Mouse (Mus musculus) embryonic stem cell, embryonic (primary cell): ENCODE measurements around the gene Zbtb46.

Experiments used
- CTCF ChIA-PET, 4 experiments: fragments of 300-600 bp in 2 of 4; fragments of 350-600 bp in 2 of 4; sonication (Branson Sonifier 250); formaldehyde crosslinking; loops; one replicate each; lab custom pipeline; 2022; ENCODE audit warnings: inconsistent platforms in 2 of 4; lab: Charles Lee
- POLR2A ChIA-PET, 4 experiments: fragments of 300-600 bp in 2 of 4; fragments of 350-600 bp in 2 of 4; sonication (Branson Sonifier 250); formaldehyde crosslinking; loops; one replicate each; lab custom pipeline; 2022; ENCODE audit warnings: antibody characterized with exemption in 4 of 4, inconsistent platforms in 1 of 4; lab: Charles Lee

The Zbtb46 gene

GRCm38 (mm10) chr2:181484456-181485233, 25.4 kb upstream of the Zbtb46 start:
- CTCF ChIA-PET: interaction anchor here in 3 of 4 experiments (0.7 to 3.6 kb wide), 7 partner anchors 9 to 92 kb away, joined by 3 to 19 read pairs (median 4); partner anchors contain the start of genes Abhd16b (in 1 of the 3) and Tpd52l2 (in 1 of the 3)
- POLR2A ChIA-PET: interaction anchor here in 3 of 4 experiments (0.5 to 10.4 kb wide), 12 partner anchors 9 to 114 kb away, joined by 3 to 94 read pairs (median 6); partner anchors contain the start of genes Abhd16b (in 3 of the 3), Dnajc5 (in 2 of the 3) and Tpd52l2 (in 2 of the 3)

DNA sequence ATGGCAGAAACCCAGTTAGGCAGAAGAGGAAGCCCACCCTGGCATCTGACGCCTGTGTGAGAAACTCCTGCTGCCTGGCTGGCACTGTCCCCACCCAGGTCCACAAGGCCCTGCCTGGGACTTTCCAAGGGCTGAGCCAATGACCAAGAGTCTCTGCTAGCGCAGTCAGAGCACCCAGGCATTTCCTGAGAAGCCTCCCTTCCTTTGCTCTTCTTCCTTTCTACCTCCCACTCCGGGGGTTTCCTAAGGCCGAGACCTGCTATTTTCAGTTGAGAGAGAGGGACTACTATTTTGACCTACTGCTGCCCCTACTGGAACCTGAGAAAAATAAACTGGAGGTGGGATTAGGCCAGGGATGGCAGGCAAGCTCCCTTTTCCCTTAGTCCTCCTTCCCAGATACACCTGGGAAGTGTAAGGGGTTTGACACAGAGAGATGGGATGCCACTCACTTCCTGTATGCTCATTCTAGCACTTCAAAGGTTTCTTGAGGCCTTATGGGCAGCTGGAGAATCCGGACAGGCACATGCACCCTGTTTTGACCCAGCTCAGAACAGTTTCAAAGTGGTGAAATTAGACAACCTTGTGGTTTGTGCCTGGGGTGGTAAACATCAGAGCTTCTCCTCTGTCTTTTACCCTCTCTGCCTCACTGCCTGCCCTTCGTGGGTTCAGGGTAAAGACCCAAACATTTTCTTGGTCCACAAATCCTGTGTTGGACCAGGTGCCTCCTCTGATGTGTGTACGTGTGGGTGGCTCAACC, 24.5 kb upstream of the Zbtb46 start:
- ChIA-PET POLR2A (interaction anchor here (0.6 to 10.4 kb wide), 14 partner anchors 8 to 116 kb away, joined by 3 to 94 read pairs (median 3); partner anchors contain the start of genes Abhd16b (in 3 of the 4), Tpd52l2 (in 2 of the 4), Dnajc5 (in 1 of the 4) and Samd10 (in 1 of the 4)), CTCF (interaction anchor here (0.5 to 3.6 kb wide), 15 partner anchors 9 to 520 kb away, joined by 3 to 19 read pairs (median 3); partner anchors contain the start of genes Tpd52l2 (in 3 of the 4) and Abhd16b (in 2 of the 4))

GRCm38 (mm10) chr2:181483120-181483519, 23.9 kb upstream of the Zbtb46 start:
- POLR2A ChIA-PET: interaction anchor here (0.6 to 10.4 kb wide), 11 partner anchors 8 to 116 kb away, joined by 3 to 94 read pairs (median 3); partner anchors contain the start of genes Abhd16b (in 2 of the 4), Tpd52l2 (in 2 of the 4), Dnajc5 (in 1 of the 4) and Samd10 (in 1 of the 4)
- CTCF ChIA-PET: interaction anchor here (0.5 to 3.6 kb wide), 13 partner anchors 10 to 519 kb away, joined by 3 to 19 read pairs (median 3); partner anchors contain the start of genes Tpd52l2 (in 3 of the 4) and Abhd16b (in 1 of the 4)

DNA sequence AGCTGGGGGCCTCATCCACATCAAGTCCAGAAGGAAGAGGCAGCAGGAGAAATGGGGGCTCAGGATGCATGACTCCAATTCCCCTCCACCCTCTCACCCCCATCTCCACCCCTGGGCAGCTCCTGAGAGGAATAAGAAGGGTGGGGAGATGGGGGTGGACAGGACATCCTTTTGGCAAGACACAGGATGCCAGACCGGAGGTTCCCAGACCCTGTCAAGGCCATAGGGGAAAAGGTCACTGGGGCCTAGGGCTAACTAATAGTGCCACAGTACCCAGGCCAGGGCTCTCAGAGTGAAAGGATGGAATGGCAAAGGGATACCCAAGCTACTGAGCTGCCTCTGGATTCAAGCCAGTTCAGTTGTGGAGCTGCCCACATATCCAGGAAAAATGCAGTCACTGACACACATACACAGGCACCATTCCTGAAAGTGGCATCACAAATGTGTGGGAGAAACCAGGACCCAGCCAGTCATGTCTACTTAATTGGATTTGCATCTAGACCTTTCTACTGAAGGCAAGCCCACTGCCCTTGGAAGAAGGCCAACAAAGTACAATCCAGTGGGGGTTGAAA, 13.1 kb upstream of the Zbtb46 start:
- POLR2A ChIA-PET: interaction anchor here in 1 of 4 experiments (1.2 kb wide), 1 partner anchor 9 kb away, joined by 4 read pairs; no protein-coding TSS in a partner anchor
- CTCF ChIA-PET: no interaction called here

GRCm38 (mm10) chr2:181471246-181471645, 12.0 kb upstream of the Zbtb46 start:
- ChIA-PET POLR2A (interaction anchor here in 2 of 4 experiments (0.5 to 1.4 kb wide), 4 partner anchors 12 to 138 kb away, joined by 3 to 4 read pairs (median 3); partner anchors contain the start of gene Tpd52l2 (in 1 of the 2)), CTCF (interaction anchor here in 1 of 4 experiments (0.6 kb wide), 1 partner anchor 372 kb away, joined by 6 read pairs; no protein-coding TSS in a partner anchor)

DNA sequence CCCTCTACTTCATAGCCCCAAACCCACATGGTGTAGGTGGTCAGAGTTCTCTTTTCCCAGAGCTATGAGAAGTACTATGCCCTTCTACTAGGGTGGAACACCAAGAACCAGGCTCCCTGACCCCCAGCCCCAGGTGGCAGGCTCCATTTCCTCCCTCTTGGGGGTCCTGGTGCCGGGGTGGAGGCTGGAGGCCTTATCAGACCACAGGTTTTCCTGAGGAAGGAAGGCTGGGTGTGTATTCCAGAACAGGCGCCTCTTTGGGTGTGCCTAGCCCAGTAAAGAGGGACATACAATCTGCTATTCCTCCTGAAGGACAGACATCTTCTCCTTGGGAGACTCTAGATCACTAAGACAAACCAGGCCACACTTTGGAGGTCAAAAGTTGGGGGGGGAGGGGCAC, 11.1 kb upstream of the Zbtb46 start:
- ChIA-PET CTCF (no interaction called here), POLR2A (interaction anchor here in 1 of 4 experiments (1.3 to 1.4 kb wide), 2 partner anchors 17 to 26 kb away, joined by 3 to 4 read pairs; partner anchors contain the start of gene Tpd52l2)

GRCm38 (mm10) chr2:181465423-181465822, 6.2 kb upstream of the Zbtb46 start:
- CTCF ChIA-PET: interaction anchor here in 3 of 4 experiments (0.5 to 1.2 kb wide), 3 partner anchors 18 to 103 kb away, joined by 3 read pairs; no protein-coding TSS in a partner anchor

GRCm38 (mm10) chr2:181463008-181463738, 3.9 kb upstream of the Zbtb46 start:
- CTCF ChIA-PET: interaction anchor here in 3 of 4 experiments (0.5 to 2.0 kb wide), 8 partner anchors 10 to 380 kb away, joined by 3 to 13 read pairs (median 3); no protein-coding TSS in a partner anchor
- POLR2A ChIA-PET: interaction anchor here (0.6 to 2.0 kb wide), 14 partner anchors 10 to 721 kb away, joined by 3 to 16 read pairs (median 4); partner anchors contain the start of genes Dnajc5 (in 2 of the 4), Abhd16b (in 1 of the 4) and Tpd52l2 (in 1 of the 4)

More at GRCm38 (mm10) chr2:181465423-181465822, 6.2 kb upstream of the Zbtb46 start:
- POLR2A ChIA-PET: interaction anchor here in 1 of 4 experiments (0.8 kb wide), 1 partner anchor 9 kb away, joined by 3 read pairs; no protein-coding TSS in a partner anchor

GRCm38 (mm10) chr2:181462604-181463003, 3.4 kb upstream of the Zbtb46 start:
- ChIA-PET CTCF (interaction anchor here in 3 of 4 experiments (0.6 to 2.0 kb wide), 6 partner anchors 10 to 381 kb away, joined by 3 to 13 read pairs (median 3); no protein-coding TSS in a partner anchor), POLR2A (interaction anchor here (0.6 to 2.0 kb wide), 14 partner anchors 10 to 720 kb away, joined by 3 to 16 read pairs (median 4); partner anchors contain the start of genes Dnajc5 (in 2 of the 4), Abhd16b (in 1 of the 4) and Tpd52l2 (in 1 of the 4))

- POLR2A ChIA-PET: interaction anchor here in 2 of 4 experiments (0.6 to 0.9 kb wide), 2 partner anchors 22 to 75 kb away, joined by 3 read pairs; no protein-coding TSS in a partner anchor
- CTCF ChIA-PET: no interaction called here
These were observed 2.4 kb upstream of the Zbtb46 start for GRCm38 (mm10) chr2:181461536-181462100.

GRCm38 (mm10) chr2:181459673-181460621, 721 bp upstream of the Zbtb46 start:
- CTCF ChIA-PET: interaction anchor here in 1 of 4 experiments (0.6 kb wide), 1 partner anchor 663 kb away, joined by 3 read pairs; no protein-coding TSS in a partner anchor
- POLR2A ChIA-PET: interaction anchor here in 3 of 4 experiments (0.6 to 2.0 kb wide), 7 partner anchors 37 to 362 kb away, joined by 3 to 10 read pairs (median 4); partner anchors contain the start of genes Tpd52l2 (in 2 of the 3) and Dnajc5 (in 1 of the 3)

GRCm38 (mm10) chr2:181458411-181459152, 644 bp downstream of the Zbtb46 start:
- ChIA-PET CTCF (interaction anchor here in 2 of 4 experiments (0.6 to 0.9 kb wide), 2 partner anchors 64 to 79 kb away, joined by 3 read pairs; partner anchors contain the start of gene Lime1 (in 1 of the 2)), POLR2A (interaction anchor here in 3 of 4 experiments (0.6 to 2.0 kb wide), 12 partner anchors 14 to 213 kb away, joined by 3 to 10 read pairs (median 3); partner anchors contain the start of genes Tpd52l2 (in 2 of the 3), Dnajc5 (in 1 of the 3), Samd10 (in 1 of the 3) and Sox18 (in 1 of the 3))

- ChIA-PET POLR2A (interaction anchor here in 2 of 4 experiments (0.8 to 1.7 kb wide), 4 partner anchors 39 to 214 kb away, joined by 3 to 4 read pairs (median 3); partner anchors contain the start of genes Sox18 (in 1 of the 2) and Tpd52l2 (in 1 of the 2)), CTCF (interaction anchor here in 1 of 4 experiments (0.9 kb wide), 1 partner anchor 65 kb away, joined by 3 read pairs; no protein-coding TSS in a partner anchor)
These were observed 1.4 kb downstream of the Zbtb46 start for GRCm38 (mm10) chr2:181457831-181458230.
